Mouse (Mus musculus) MEL (cell line): ENCODE results near the gene Whamm.

Source experiments
- BHLHE40 ChIP-seq: IDR thresholded peaks from 2 replicates; pipeline ENCODE4 v1.6.1; 2012; ENCODE audit warnings: low read depth, mild to moderate bottlenecking, inconsistent platforms, low read length, improper control_type of control experiment, borderline replicate concordance
- CHD2 ChIP-seq: IDR thresholded peaks from 2 replicates; pipeline ENCODE4 v1.6.1; 2011; ENCODE audit warnings: low read length, improper control_type of control experiment
- CTCF ChIP-seq, 3 experiments: IDR thresholded peaks in 2 of 3; conservative IDR thresholded peaks in 1 of 3; 2 replicates each; pipeline ENCODE4 v1.5.1; 2011 to 2012; ENCODE audit warnings: low read length in 3 of 3, low read depth in 2 of 3, mild to moderate bottlenecking in 2 of 3, improper control_type of control experiment in 1 of 3, inconsistent platforms in 1 of 3, mixed read lengths in 1 of 3, moderate library complexity in 1 of 3; ENCODE audit not compliant: control insufficient read depth in 1 of 3, insufficient read depth in 1 of 3, poor library complexity in 1 of 3, severe bottlenecking in 1 of 3
- E2F4 ChIP-seq: IDR thresholded peaks from 2 replicates; pipeline ENCODE4 v1.6.1; 2011; ENCODE audit warnings: low read depth, low read length, improper control_type of control experiment, borderline replicate concordance
- ELF1 ChIP-seq: IDR thresholded peaks from 2 replicates; pipeline ENCODE4 v1.6.1; 2014; ENCODE audit warnings: low read depth, mild to moderate bottlenecking, inconsistent platforms, low read length, improper control_type of control experiment, moderate library complexity
- NRF1 ChIP-seq: IDR thresholded peaks from 2 replicates; pipeline ENCODE4 v1.6.1; 2014; ENCODE audit warnings: low read depth, mild to moderate bottlenecking, inconsistent platforms, low read length, improper control_type of control experiment, moderate library complexity; ENCODE audit not compliant: poor library complexity, insufficient read depth, severe bottlenecking
- POLR2A ChIP-seq, 2 experiments: IDR thresholded peaks; 2 replicates each; pipeline ENCODE4 v1.6.1; 2011 to 2012; ENCODE audit warnings: low read length in 2 of 2, mild to moderate bottlenecking in 2 of 2, control low read depth in 1 of 2, improper control_type of control experiment in 1 of 2, low read depth in 1 of 2, moderate library complexity in 1 of 2; ENCODE audit not compliant: control insufficient read depth in 1 of 2, insufficient read depth in 1 of 2, poor library complexity in 1 of 2
- SMC3 ChIP-seq: IDR thresholded peaks from 2 replicates; pipeline ENCODE4 v1.6.1; 2011; ENCODE audit warnings: low read depth, low read length, improper control_type of control experiment
- TAL1 ChIP-seq: IDR thresholded peaks from 2 replicates; pipeline ENCODE4 v1.6.1; 2012; ENCODE audit warnings: mild to moderate bottlenecking, inconsistent platforms, low read length, moderate library complexity, mixed read lengths
- USF1 ChIP-seq: IDR thresholded peaks from 2 replicates; pipeline ENCODE4 v1.6.1; 2014; ENCODE audit warnings: low read depth, mild to moderate bottlenecking, inconsistent platforms, low read length, improper control_type of control experiment, moderate library complexity
- ZC3H11A ChIP-seq: IDR thresholded peaks from 2 replicates; pipeline ENCODE4 v1.6.1; 2012; ENCODE audit warnings: low read depth, mild to moderate bottlenecking, inconsistent platforms, low read length, improper control_type of control experiment

- no peak for TF ChIP-seq CHD2
- no peak for TF ChIP-seq CTCF (IDR thresholded peaks at IDR 0.05 in 2 of 3, conservative IDR thresholded peaks at IDR 0.05 in 1 of 3; ENCODE audit: control insufficient read depth in 1 of 3, insufficient read depth in 1 of 3, low read depth in 2 of 3, low read length in 3 of 3, poor library complexity in 1 of 3, severe bottlenecking in 1 of 3)
- no peak for TF ChIP-seq POLR2A (IDR thresholded peaks at IDR 0.05; ENCODE audit: control insufficient read depth in 1 of 2, insufficient read depth in 1 of 2, low read depth in 1 of 2, low read length in 2 of 2, poor library complexity in 1 of 2)
- TF ChIP-seq ZC3H11A = no peak
- no peak for TF ChIP-seq SMC3
- no peak for TF ChIP-seq ELF1
- TF ChIP-seq TAL1 = no peak
- TF ChIP-seq USF1 = no peak
- no peak for TF ChIP-seq BHLHE40
- TF ChIP-seq E2F4 = no peak
- no peak for TF ChIP-seq NRF1
Observed at GRCm38 (mm10) chr7:81577872-81578271, 6.8 kb downstream of the Whamm start.
